Mouse (Mus musculus) liver, adult 2 months (tissue): ENCODE measurements around the gene Cfap299.

ENCODE experiments used
- CTCF ChIP-seq: fragments of 200-500 bp; IDR thresholded peaks from 2 replicates; pipeline ENCODE4 v1.5.1; 2011; ENCODE audit warnings: low read depth, low read length, control low read depth
- POLR2A ChIP-seq: fragments of 200-500 bp; IDR thresholded peaks from 2 replicates; pipeline ENCODE4 v1.6.1; 2011; ENCODE audit warnings: low read length, control low read depth; ENCODE audit not compliant: insufficient read depth; ENCODE audit errors: extremely low read depth

DNA sequence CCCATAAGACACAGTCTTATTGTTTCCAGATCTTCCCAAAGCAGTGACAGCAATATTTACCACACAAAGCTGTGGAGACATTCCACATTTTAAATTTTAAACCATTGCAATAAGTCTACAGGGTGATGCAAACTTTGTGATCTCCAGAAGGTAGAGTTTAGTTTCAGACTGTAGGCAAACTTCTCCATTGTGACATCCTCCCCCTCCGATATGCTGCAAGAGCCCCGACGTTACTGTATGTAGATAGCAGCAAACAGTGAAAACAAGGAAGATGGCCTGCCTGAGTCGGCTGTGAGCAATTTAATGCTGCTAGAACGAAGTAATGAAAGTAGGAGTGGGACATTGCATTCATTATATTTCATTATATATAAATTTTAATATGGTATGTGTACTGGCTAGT, 359.1 kb downstream of the Cfap299 start:
- no peak for TF ChIP-seq CTCF
- no peak for TF ChIP-seq POLR2A
